Mouse (Mus musculus) kidney, postnatal 14 days (tissue): Measurements from ENCODE around the gene Gm9844.

Experiments used
- DNase-seq: peaks from one replicate; pipeline ENCODE4 v3.0.0; 2022; ENCODE audit warnings: mixed read lengths

The Gm9844 gene

DNA sequence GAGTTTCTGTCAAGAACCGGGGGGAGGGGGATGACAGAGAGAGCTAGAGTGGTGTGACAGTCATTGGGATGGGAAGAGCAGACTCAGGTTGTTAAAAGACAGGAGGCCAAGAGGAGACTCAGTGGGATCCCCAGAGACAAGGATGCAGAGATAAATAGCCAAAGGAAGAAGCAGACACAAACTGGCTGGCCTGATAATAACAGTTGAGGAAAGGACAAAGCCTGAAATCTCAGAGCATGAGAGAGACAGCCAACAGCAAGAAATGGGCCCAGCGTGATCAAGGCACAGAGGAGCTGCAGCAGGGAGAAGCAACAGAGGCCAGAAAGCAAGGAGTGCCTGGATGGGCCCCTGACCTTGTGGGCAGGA, 40.2 kb downstream of the Gm9844 start:
- DNase-seq: no peak

DNA sequence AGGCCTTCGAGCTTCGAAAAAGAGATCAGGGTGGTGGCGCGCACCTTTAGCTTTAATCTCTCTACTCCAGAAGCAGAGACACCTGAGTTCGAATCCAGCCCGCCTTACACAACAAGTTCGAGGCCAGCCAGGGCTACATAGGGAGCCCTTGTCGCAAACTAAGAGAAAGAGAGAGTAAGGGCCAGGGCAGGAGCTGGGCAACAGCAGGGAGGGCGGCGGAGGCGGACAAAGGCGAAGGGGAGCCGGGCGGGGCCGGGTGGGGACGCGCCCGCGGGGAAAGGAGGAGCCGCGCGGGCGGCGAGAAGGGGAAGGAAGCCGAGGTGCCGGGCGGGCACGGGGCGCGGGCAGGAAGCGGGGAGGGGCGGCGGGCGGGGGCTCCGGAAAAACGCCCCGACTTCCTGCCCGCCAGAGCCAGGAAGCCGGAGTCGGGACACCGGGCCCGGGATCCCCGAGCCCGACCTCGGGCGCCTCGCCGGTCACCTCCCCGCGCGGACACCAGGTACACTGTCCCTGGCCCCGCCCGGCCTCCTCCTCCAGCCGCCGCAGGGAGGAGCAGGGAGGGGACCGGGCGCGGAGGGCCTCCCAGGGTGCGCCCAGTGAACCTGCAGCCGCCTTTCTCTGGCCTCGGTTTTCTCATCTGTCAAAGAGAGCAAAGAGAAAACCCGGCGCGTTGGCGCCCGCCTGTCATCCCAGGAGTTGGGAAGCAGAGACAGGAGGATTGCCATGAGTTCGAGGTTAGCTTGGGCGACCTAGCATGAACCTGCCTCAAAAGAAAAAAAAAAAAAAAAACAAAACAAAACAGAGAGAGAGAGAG, 40.8 kb downstream of the Gm9844 start, which contains the start of gene Arhgef1:
Gene Arhgef1, plus strand, starts transcription at position 283 of the 814 bp plus-strand sequence.
- DNase-seq: peak; percentile 83

DNA sequence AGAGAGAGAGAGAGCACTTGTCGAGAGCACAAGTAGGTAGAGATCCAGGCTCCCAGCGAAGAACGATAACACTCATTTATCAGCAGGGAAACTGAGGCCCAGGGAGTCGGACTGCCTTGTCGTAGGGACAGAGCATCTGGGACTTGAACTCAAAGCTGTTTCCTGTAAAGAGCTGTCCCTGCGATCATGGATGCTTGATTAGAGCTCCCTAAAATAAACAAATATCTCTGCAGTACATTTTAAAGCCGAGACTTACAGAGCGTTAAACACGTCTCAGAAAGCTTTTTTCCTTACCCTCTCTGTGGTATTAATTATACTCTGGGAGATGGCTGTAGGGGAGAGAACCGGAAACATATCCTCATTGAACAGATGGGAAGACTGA, 41.4 kb downstream of the Gm9844 start:
- no peak for DNase-seq

DNA sequence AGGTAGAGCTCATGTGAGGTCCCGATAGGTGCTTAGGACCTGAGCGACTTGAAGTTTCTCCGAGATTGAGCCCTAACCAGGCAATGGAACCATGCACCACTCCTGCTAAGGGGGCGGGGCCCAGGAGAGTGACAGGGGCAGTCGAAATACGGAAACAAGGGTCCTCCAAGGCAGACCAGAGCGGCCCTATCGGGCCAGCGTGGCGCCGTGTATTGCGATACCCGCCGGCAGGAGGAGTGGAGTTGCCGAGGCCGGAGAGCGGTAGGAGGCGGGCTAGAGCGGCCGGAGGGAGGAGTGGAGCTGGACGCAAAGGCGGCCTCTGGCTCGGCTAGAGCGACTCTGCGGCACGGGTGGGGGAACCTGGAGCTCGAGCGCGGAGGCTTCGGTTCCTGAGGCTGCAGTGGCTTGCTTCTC, 42.1 kb downstream of the Gm9844 start:
- peak; percentile 99 for DNase-seq

DNA sequence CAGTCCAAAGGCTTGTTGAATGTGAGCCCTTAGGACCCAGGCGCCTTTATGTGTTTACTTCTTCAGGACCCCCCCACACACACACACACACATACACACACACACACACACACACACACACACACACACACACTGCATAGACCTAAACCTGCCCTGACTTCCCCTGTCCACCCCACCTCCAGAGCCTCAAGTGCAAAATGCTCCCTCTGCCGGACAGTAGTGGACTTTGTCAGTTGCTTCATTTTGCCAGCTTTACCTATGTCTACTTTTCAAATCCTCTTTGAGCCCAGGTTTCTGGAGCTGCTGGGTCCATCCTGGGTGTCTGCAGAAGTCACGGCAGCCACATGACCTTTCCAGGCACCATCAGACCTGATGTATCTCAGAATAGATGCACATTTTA, 42.9 kb downstream of the Gm9844 start:
- peak; percentile 76 for DNase-seq

DNA sequence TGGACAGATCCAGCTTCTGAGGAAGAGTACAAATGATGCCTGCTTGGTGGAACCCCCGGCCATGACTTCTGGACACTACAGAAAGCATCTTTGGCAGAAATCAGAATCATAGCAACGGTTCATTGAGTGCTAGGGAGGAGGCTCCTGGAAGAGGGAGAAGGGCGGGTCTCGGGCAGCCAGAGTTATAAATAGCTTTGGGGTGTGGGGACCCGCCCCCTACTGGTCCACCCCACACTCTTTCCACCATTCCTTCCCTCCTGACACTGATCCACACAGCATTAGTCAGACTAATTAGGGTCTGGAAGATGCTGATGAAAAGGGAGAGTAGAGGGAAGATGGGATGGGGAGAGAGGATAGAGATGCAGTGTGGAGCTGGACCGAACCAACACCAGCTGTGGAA, 44.5 kb downstream of the Gm9844 start:
- no peak for DNase-seq

DNA sequence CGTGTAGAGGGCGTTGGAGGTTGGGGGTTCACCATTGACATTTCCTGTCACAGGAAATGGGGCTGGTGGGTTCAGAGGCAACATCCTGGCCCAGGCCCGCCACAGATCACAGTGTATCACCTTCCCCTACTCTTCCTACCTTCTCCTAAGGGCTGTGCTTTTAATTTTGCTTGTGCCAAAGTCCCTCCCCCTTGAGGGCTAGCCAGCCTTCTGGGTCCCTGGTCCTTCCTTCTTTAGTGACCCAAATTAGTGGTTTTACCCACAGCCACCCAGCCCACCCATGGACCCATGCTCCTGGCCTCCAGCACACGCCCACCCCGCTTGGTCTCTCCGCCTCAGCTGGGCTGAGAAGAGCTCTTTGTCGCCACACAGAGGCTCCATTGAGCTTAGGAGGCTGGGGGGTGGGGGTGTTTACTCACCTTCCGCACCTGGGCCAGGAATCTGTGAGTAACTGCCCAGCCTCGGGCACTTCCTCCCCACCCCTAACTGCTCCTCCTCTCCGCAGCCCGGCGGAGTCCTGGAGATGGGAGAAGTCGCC, 45.3 kb downstream of the Gm9844 start:
- no peak for DNase-seq
